Mouse (Mus musculus): ENCODE measurements around the gene Fsip2.

Gene Fsip2

DNA sequence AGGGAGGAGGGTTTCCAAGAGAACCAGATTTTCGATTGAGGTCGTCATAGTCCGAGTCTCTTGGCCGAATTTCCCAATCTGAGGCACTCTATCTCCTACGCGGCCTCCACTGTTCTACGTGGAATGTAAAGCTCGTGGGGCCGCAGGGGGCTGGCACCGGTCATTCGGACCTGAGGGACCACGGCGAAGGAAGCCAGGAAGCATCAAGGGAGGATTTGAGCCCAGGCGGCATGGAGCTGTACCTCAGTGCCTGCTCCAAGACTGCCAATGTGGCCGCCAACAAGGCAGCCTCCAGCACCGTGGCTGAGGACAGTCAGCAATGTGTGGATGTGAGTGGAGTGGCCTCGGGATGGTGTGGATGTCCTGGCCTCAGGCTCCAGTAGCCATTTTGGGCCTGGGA lies at the start of gene Fsip2:
Gene Fsip2 (plus strand): TSS at position 163 of the 400 bp plus-strand sequence.
- no peak for DNase-seq

DNA sequence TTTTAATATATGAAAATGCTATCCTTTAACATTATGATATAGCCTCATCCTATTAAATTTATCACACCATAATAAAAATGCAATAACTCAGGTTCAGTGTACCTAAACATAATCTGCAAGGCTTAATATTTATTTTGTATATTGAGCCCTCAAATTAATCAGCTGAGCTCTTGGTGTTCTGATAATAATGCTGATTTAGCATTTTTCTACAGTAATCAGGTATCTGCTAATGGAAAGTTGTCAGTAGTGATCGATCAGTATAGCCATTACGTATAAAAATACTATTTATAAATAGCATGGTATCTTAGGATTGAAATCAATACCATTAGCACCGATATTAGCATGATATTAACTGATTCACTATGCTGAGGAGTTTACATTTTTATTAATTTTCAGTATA lies 20.0 kb downstream of the Fsip2 start:
- no peak for DNase-seq

DNA sequence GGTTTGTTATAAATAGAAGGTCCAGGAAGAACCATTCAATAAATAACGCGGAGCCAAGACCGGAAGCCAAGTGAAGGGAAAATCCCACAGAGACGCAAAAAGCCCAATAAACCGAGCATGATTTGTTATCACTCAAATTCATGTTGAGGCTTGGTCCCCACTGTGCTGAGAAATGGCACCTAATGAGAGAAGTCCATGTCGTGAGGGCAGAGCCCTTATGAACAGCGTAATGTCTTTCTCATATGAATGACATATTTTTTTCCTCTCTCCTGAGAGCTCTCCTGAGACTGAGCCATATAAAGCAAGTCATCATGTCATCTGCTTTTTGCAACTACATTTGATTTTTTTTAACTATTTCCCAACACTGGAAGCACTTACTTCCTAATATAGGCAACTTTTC lies 82.4 kb downstream of the Fsip2 start:
- DNase-seq: no peak

DNA sequence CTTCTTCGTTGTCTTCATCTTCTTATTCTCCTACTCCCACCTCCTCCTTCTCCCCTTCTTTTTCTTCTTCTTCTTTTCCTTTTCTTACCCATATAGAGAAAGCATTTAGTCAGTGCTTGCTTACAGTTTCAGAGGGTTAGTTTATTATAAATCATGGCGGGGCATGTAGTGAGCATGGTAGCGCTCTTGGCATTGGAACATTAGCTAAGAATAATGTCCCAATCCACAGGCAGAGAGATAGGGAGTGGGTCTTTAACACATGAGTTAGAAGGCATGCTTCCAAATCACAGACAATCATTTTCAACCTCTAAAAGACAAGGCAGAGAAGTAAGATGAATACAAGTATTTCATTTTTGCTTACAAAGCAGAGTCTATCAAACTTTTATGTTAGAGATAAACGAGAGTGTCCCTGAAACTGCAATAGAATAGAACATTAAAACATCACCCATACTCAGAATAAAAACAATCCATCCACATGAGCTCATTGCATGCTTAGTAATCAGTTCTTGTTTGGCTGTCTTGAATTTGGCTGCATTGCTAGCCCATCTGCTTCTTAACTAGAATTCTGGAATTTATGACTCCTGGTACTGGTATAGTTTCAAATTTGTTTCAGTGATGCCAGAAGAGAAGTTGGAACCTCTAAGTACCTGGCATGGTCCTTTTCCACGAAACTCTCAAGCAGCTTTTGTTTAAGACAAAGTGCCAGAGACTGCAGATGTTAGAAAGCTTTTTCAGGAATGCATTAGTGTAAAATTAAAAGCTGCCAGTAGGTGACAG lies 109.7 kb downstream of the Fsip2 start:
- DNase-seq: no peak
